ENCODE assay signal across 10 mouse cellular contexts in genomic region chr7:115825295-115825694, GRCm38 (mm10).
DNase-seq lines count a peak whose midpoint lies in the region; ATAC-seq and TF ChIP-seq lines count a peak whose summit lies in the region.
"Had no signal": no experiment of that assay in that cellular context is flagged by ENCODE, and none has a peak within 500 bp of the region (broad histone marks: within the 10 kb centered on the region; RNA-seq: fewer than 3 reads in every experiment).

No protein-coding gene starts in this region.

- intact Hi-C loops in heart, postnatal 10 days (cut with DNase I): no loop called here

- TF ChIP-seq CTCF in midbrain, postnatal 0 days (IDR thresholded peaks at IDR 0.05): no peak

- no peaks in the 10 kb centered on the region for H3K9me3 ChIP-seq in midbrain, postnatal 0 days (ENCODE audit: low read length)
- no peaks in the 10 kb centered on the region for H3K9me3 ChIP-seq in midbrain, embryonic 11.5 days (ENCODE audit: control insufficient read depth, low read length)
- no peaks in the 10 kb centered on the region for H3K9me3 ChIP-seq in stomach, embryonic 15.5 days

- no peak overlapping the region for H3K4me2 ChIP-seq in midbrain, postnatal 0 days (ENCODE audit: low read depth, low read length, poor library complexity, severe bottlenecking)
- no peak overlapping the region for H3K4me2 ChIP-seq in midbrain, embryonic 11.5 days
- H3K4me2 ChIP-seq in stomach, embryonic 15.5 days: no peak overlapping the region

- no peaks in the 10 kb centered on the region for H3K36me3 ChIP-seq in midbrain, postnatal 0 days (ENCODE audit: insufficient read depth, low read length)
- no peaks in the 10 kb centered on the region for H3K36me3 ChIP-seq in midbrain, embryonic 11.5 days (ENCODE audit: control insufficient read depth, insufficient read depth, low read length)
- no peaks in the 10 kb centered on the region for H3K36me3 ChIP-seq in stomach, embryonic 15.5 days

- H3K9ac ChIP-seq in midbrain, postnatal 0 days (replicated peaks; ENCODE audit: low read length, poor library complexity, severe bottlenecking): no peak overlapping the region
- H3K9ac ChIP-seq in midbrain, embryonic 11.5 days (ENCODE audit: low read length): no peak overlapping the region
- H3K9ac ChIP-seq in stomach, embryonic 15.5 days: no peak overlapping the region

- no peaks in the 10 kb centered on the region for H3K4me1 ChIP-seq in midbrain, postnatal 0 days (ENCODE audit: insufficient read depth, low read length)
- peaks cover 20% of the 10 kb centered on the region for H3K4me1 ChIP-seq in midbrain, embryonic 11.5 days (ENCODE audit: control insufficient read depth, insufficient read depth, low read length)
- peaks cover 29% of the 10 kb centered on the region; the same call in 1 of the 2 replicates for H3K4me1 ChIP-seq in stomach, embryonic 15.5 days

- ATAC-seq in midbrain, postnatal 0 days (ENCODE audit: low FRiP score): no peak
- no peak for ATAC-seq in midbrain, embryonic 11.5 days (ENCODE audit: low FRiP score)
- no peak; the same call in 1 of the 2 replicates for ATAC-seq in stomach, embryonic 15.5 days (ENCODE audit: insufficient read depth, low FRiP score, low read depth)
- no peak for ATAC-seq in erythroblast, adult 5-6 weeks (replicated peaks; ENCODE audit: low FRiP score, poor library complexity, severe bottlenecking)

- WGBS in midbrain, postnatal 0 days: 74% methylated on average over 3 of the region's 3 CpGs
- 88% methylated on average over 3 of the region's 3 CpGs for WGBS in midbrain, embryonic 11.5 days
- 62% methylated on average over 3 of the region's 3 CpGs for WGBS in stomach, embryonic 15.5 days

- no peak overlapping the region for H3K27ac ChIP-seq in midbrain, postnatal 0 days (ENCODE audit: low read depth, low read length)
- H3K27ac ChIP-seq in midbrain, embryonic 11.5 days (ENCODE audit: low read depth, low read length): no peak overlapping the region
- peak overlapping the region; percentile 40; the same call in 1 of the 2 replicates for H3K27ac ChIP-seq in stomach, embryonic 15.5 days
- H3K27ac ChIP-seq: heart, adult 2 months had no signal

- H3K4me3 ChIP-seq in midbrain, postnatal 0 days (ENCODE audit: low read depth, low read length): no peak overlapping the region
- H3K4me3 ChIP-seq in midbrain, embryonic 11.5 days (ENCODE audit: low read depth, low read length): no peak overlapping the region
- H3K4me3 ChIP-seq in stomach, embryonic 15.5 days (replicated peaks): no peak overlapping the region
- H3K4me3 ChIP-seq: heart, adult 2 months had no signal

- H3K27me3 ChIP-seq in midbrain, postnatal 0 days (ENCODE audit: insufficient read depth, low read length): no peaks in the 10 kb centered on the region
- no peaks in the 10 kb centered on the region for H3K27me3 ChIP-seq in midbrain, embryonic 11.5 days (ENCODE audit: control insufficient read depth, insufficient read depth, low read length)
- no peaks in the 10 kb centered on the region for H3K27me3 ChIP-seq in stomach, embryonic 15.5 days (replicated peaks)

- DNase-seq in adrenal gland, postnatal 10 days: peak; percentile 9
- DNase-seq in adrenal gland, adult (ENCODE audit: inconsistent age in 2 of 2, low spot score in 1 of 2): no peak
- peak; percentile 52 for DNase-seq in midbrain, postnatal 0 days (ENCODE audit: low spot score)
- no peak for DNase-seq in midbrain, embryonic 11.5 days (ENCODE audit: low spot score, missing footprints)
- peak; percentile 48 to 49 for DNase-seq in heart, postnatal 10 days
- DNase-seq in embryo, embryonic 10.5 days (ENCODE audit: low spot score): no peak
- DNase-seq: adrenal gland, postnatal 14 days had no signal

Comparison
In these comparisons a context has a peak if more than half of its experiments do, and no peak if none do; other contexts are left out.
1. DNase-seq: peak in adrenal gland, postnatal 10 days (single experiment), midbrain, postnatal 0 days (single experiment) and heart, postnatal 10 days (2 of 2); none in adrenal gland, adult (0 of 2), midbrain, embryonic 11.5 days (single experiment) and embryo, embryonic 10.5 days (single experiment).